21 mouse cellular contexts compared by ENCODE assay signal in genomic region chr5:103441706-103442105, GRCm38 (mm10). TPM values are rescaled to one million over a fixed set of nuclear protein-coding genes. Genes with fewer than 3 reads are reported as not detected.
DNase-seq lines count a peak whose midpoint lies in the region; ATAC-seq and TF ChIP-seq lines count a peak whose summit lies in the region.
"Had no signal": no experiment of that assay in that cellular context is flagged by ENCODE, and none has a peak within 500 bp of the region (broad histone marks: within the 10 kb centered on the region; RNA-seq: fewer than 3 reads in every experiment).

No protein-coding gene starts in this region.

- TF ChIP-seq POLR2A in CH12.LX (IDR thresholded peaks at IDR 0.05; ENCODE audit: low read depth, low read length): no peak
- no peak for TF ChIP-seq POLR2A in heart, adult 2 months (IDR thresholded peaks at IDR 0.05; ENCODE audit: insufficient read depth, low read depth, low read length)

- no peaks in the 10 kb centered on the region for H3K36me3 ChIP-seq in hindbrain, embryonic 11.5 days (ENCODE audit: control insufficient read depth, insufficient read depth, low read length)
- H3K36me3 ChIP-seq in hindbrain, embryonic 12.5 days: no peaks in the 10 kb centered on the region
- H3K36me3 ChIP-seq in midbrain, embryonic 11.5 days (ENCODE audit: control insufficient read depth, insufficient read depth, low read length): no peaks in the 10 kb centered on the region
- H3K36me3 ChIP-seq in midbrain, embryonic 14.5 days (ENCODE audit: control insufficient read depth, insufficient read depth, low read length): no peaks in the 10 kb centered on the region
- no peaks in the 10 kb centered on the region for H3K36me3 ChIP-seq in CH12.LX (replicated peaks in 1 of 2; ENCODE audit: control insufficient read depth in 1 of 2, insufficient read depth in 1 of 2, low read length in 1 of 2)
- H3K36me3 ChIP-seq in heart, adult 2 months (ENCODE audit: control insufficient read depth, insufficient read depth, low read length): no peaks in the 10 kb centered on the region
- H3K36me3 ChIP-seq: embryonic facial prominence, embryonic 15.5 days; heart, embryonic 10.5 days had no signal

- TF ChIP-seq CTCF in CH12.LX (conservative IDR thresholded peaks at IDR 0.05 in 1 of 2, IDR thresholded peaks at IDR 0.05 in 1 of 2; ENCODE audit: low read depth in 2 of 2, low read length in 2 of 2): no peak
- TF ChIP-seq CTCF in heart, adult 2 months (IDR thresholded peaks at IDR 0.05): no peak

- TF ChIP-seq EP300 in CH12.LX (IDR thresholded peaks at IDR 0.05; ENCODE audit: low read length): no peak
- TF ChIP-seq EP300 in heart, adult 2 months (IDR thresholded peaks at IDR 0.05; ENCODE audit: insufficient read depth, low read depth, low read length): no peak

- no peaks in the 10 kb centered on the region for H3K9me3 ChIP-seq in hindbrain, embryonic 11.5 days (ENCODE audit: control insufficient read depth, low read length)
- H3K9me3 ChIP-seq in hindbrain, embryonic 12.5 days (replicated peaks): no peaks in the 10 kb centered on the region
- H3K9me3 ChIP-seq in midbrain, embryonic 11.5 days (ENCODE audit: control insufficient read depth, low read length): no peaks in the 10 kb centered on the region
- H3K9me3 ChIP-seq in midbrain, embryonic 14.5 days (ENCODE audit: control insufficient read depth, low read length): no peaks in the 10 kb centered on the region
- H3K9me3 ChIP-seq in CH12.LX (replicated peaks; ENCODE audit: low read length): no peaks in the 10 kb centered on the region
- H3K9me3 ChIP-seq: embryonic facial prominence, embryonic 15.5 days; forebrain, embryonic 13.5 days; heart, embryonic 10.5 days had no signal

- DNase-seq in embryo, embryonic 10.5 days (ENCODE audit: low spot score): peak; percentile 42
- DNase-seq in embryo, embryonic 11 days: no peak
- DNase-seq in hindbrain, embryonic 11.5 days (ENCODE audit: low spot score): no peak
- DNase-seq in midbrain, embryonic 11.5 days (ENCODE audit: low spot score, missing footprints): peak; percentile 90
- DNase-seq in midbrain, embryonic 14.5 days: no peak
- DNase-seq in CH12.LX (ENCODE audit: extremely low read depth): no peak
- no peak for DNase-seq in heart, adult 2 months
- DNase-seq: adrenal gland, adult 2 months; adrenal gland, postnatal 25 days; B cell, adult 2 months; cerebellum, adult 18-20 months; cerebellum, adult 9-11 months; cerebellum, postnatal 36 days; gastrocnemius, postnatal 36 days; heart, postnatal 10 days had no signal

- dilution Hi-C loops in CH12.LX (cut with MboI; ENCODE audit: extremely low pct_ligation_motif_present, extremely low pct_unique_long_range_greater_than_20kb, low sequenced_read_pairs): no loop called here

- no peaks in the 10 kb centered on the region for H3K4me1 ChIP-seq in hindbrain, embryonic 11.5 days (replicated peaks; ENCODE audit: control insufficient read depth, insufficient read depth, low read length)
- peaks cover 3% of the 10 kb centered on the region for H3K4me1 ChIP-seq in hindbrain, embryonic 12.5 days
- H3K4me1 ChIP-seq in midbrain, embryonic 11.5 days (ENCODE audit: control insufficient read depth, insufficient read depth, low read length): peaks cover 15% of the 10 kb centered on the region
- H3K4me1 ChIP-seq in midbrain, embryonic 14.5 days (ENCODE audit: control insufficient read depth, insufficient read depth, low read length): no peaks in the 10 kb centered on the region
- H3K4me1 ChIP-seq in CH12.LX (ENCODE audit: control insufficient read depth in 1 of 2, insufficient read depth in 2 of 2): peaks cover 18 to 58% of the 10 kb centered on the region in 2 experiments
- H3K4me1 ChIP-seq in heart, adult 2 months (ENCODE audit: control insufficient read depth, insufficient read depth, low read length): no peaks in the 10 kb centered on the region

- H3K27me3 ChIP-seq in hindbrain, embryonic 11.5 days (ENCODE audit: control insufficient read depth, insufficient read depth, low read length): no peaks in the 10 kb centered on the region
- H3K27me3 ChIP-seq in hindbrain, embryonic 12.5 days: no peaks in the 10 kb centered on the region
- no peaks in the 10 kb centered on the region for H3K27me3 ChIP-seq in midbrain, embryonic 11.5 days (ENCODE audit: control insufficient read depth, insufficient read depth, low read length)
- H3K27me3 ChIP-seq in midbrain, embryonic 14.5 days (ENCODE audit: control insufficient read depth, insufficient read depth, low read length): no peaks in the 10 kb centered on the region
- no peaks in the 10 kb centered on the region for H3K27me3 ChIP-seq in CH12.LX (replicated peaks)
- no peaks in the 10 kb centered on the region for H3K27me3 ChIP-seq in heart, adult 2 months (ENCODE audit: control insufficient read depth, insufficient read depth, low read length)
- H3K27me3 ChIP-seq: embryonic facial prominence, embryonic 15.5 days; forebrain, embryonic 13.5 days had no signal

- no peaks in the 10 kb centered on the region for H3K79me2 ChIP-seq in CH12.LX (replicated peaks; ENCODE audit: control insufficient read depth, extremely low read depth, insufficient read depth, poor library complexity, severe bottlenecking)
- no peaks in the 10 kb centered on the region for H3K79me2 ChIP-seq in heart, adult 2 months (replicated peaks; ENCODE audit: control insufficient read depth, insufficient read depth, low read length)

- in situ Hi-C loops in CH12.LX (cut with MboI; ENCODE audit: low pct_ligation_motif_present, low pct_unique_long_range_greater_than_20kb, low sequenced_read_pairs): no loop called here

- ATAC-seq in hindbrain, embryonic 11.5 days (ENCODE audit: low FRiP score): no peak
- ATAC-seq in hindbrain, embryonic 12.5 days (ENCODE audit: low FRiP score): no peak
- ATAC-seq in midbrain, embryonic 11.5 days (ENCODE audit: low FRiP score): no peak
- no peak for ATAC-seq in midbrain, embryonic 14.5 days (ENCODE audit: low FRiP score, low TSS enrichment)
- ATAC-seq: forebrain, embryonic 13.5 days; intestine, postnatal 0 days had no signal

- TF ChIP-seq RAD21 in CH12.LX (IDR thresholded peaks at IDR 0.05; ENCODE audit: low read depth, low read length): no peak

- no peak overlapping the region for H3K4me2 ChIP-seq in hindbrain, embryonic 11.5 days (replicated peaks; ENCODE audit: low read depth, low read length)
- no peak overlapping the region for H3K4me2 ChIP-seq in hindbrain, embryonic 12.5 days (replicated peaks)
- peak overlapping the region; percentile 6; the same call in 1 of the 2 replicates for H3K4me2 ChIP-seq in midbrain, embryonic 11.5 days
- H3K4me2 ChIP-seq in midbrain, embryonic 14.5 days (ENCODE audit: low read length): no peak overlapping the region
- peak overlapping the region; percentile 50; the same call in 1 of the 2 replicates for H3K4me2 ChIP-seq in CH12.LX (ENCODE audit: insufficient read depth, low read depth, poor library complexity, severe bottlenecking)
- H3K4me2 ChIP-seq: embryonic facial prominence, embryonic 15.5 days; forebrain, embryonic 13.5 days had no signal

- H3K9ac ChIP-seq in hindbrain, embryonic 11.5 days (ENCODE audit: low read depth, low read length): no peak overlapping the region
- H3K9ac ChIP-seq in hindbrain, embryonic 12.5 days: no peak overlapping the region
- H3K9ac ChIP-seq in midbrain, embryonic 11.5 days (ENCODE audit: low read length): no peak overlapping the region
- H3K9ac ChIP-seq in midbrain, embryonic 14.5 days (replicated peaks; ENCODE audit: low read length): no peak overlapping the region
- H3K9ac ChIP-seq in CH12.LX (ENCODE audit: insufficient read depth, low read depth): no peak overlapping the region
- no peak overlapping the region for H3K9ac ChIP-seq in heart, adult 2 months (ENCODE audit: low read depth, low read length)
- H3K9ac ChIP-seq: embryonic facial prominence, embryonic 15.5 days; forebrain, embryonic 13.5 days had no signal

- H3K27ac ChIP-seq in hindbrain, embryonic 11.5 days (ENCODE audit: low read depth, low read length): peak overlapping the region; percentile 65
- H3K27ac ChIP-seq in hindbrain, embryonic 12.5 days: no peak overlapping the region
- H3K27ac ChIP-seq in midbrain, embryonic 11.5 days (ENCODE audit: low read depth, low read length): no peak overlapping the region
- H3K27ac ChIP-seq in midbrain, embryonic 14.5 days (replicated peaks; ENCODE audit: low read depth, low read length): no peak overlapping the region
- H3K27ac ChIP-seq in CH12.LX (ENCODE audit: insufficient read depth, low read depth): 0 out of 2 replicates have a peak overlapping the region, but pooled peaks have one; percentile 21
- H3K27ac ChIP-seq in heart, adult 2 months: no peak overlapping the region
- H3K27ac ChIP-seq: embryonic facial prominence, embryonic 15.5 days; forebrain, embryonic 13.5 days; heart, embryonic 10.5 days had no signal

- no peak overlapping the region for H3K4me3 ChIP-seq in hindbrain, embryonic 11.5 days (ENCODE audit: low read depth, low read length)
- H3K4me3 ChIP-seq in hindbrain, embryonic 12.5 days: no peak overlapping the region
- H3K4me3 ChIP-seq in midbrain, embryonic 11.5 days (ENCODE audit: low read depth, low read length): no peak overlapping the region
- H3K4me3 ChIP-seq in midbrain, embryonic 14.5 days (replicated peaks; ENCODE audit: low read depth, low read length): no peak overlapping the region
- no peak overlapping the region for H3K4me3 ChIP-seq in CH12.LX (replicated peaks in 1 of 3; ENCODE audit: low read depth in 2 of 3, low read length in 2 of 3, poor library complexity in 1 of 3)
- H3K4me3 ChIP-seq in heart, adult 2 months: no peak overlapping the region
- H3K4me3 ChIP-seq: embryonic facial prominence, embryonic 15.5 days; erythroblast, embryonic 14.5 days; forebrain, embryonic 13.5 days; heart, embryonic 10.5 days had no signal

- intact Hi-C loops in heart, adult 2 months (cut with DNase I): no loop called here

- 35% methylated on average over 4 of the region's 4 CpGs for WGBS in hindbrain, embryonic 11.5 days
- WGBS in hindbrain, embryonic 12.5 days: 36% methylated on average over 4 of the region's 4 CpGs
- WGBS in midbrain, embryonic 11.5 days: 16% methylated on average over 4 of the region's 4 CpGs
- WGBS in midbrain, embryonic 14.5 days: 9% methylated on average over 4 of the region's 4 CpGs
- 82% methylated on average over 4 of the region's 4 CpGs for WGBS in heart, adult 2 months

TF ChIP-seq in CH12.LX, 34 proteins besides CTCF, POLR2A, EP300 and RAD21:
- TF ChIP-seq MEF2A (IDR thresholded peaks at IDR 0.05; ENCODE audit: borderline replicate concordance, low read depth, low read length) (no peak), ZNF384 (IDR thresholded peaks at IDR 0.05; ENCODE audit: low read depth, low read length) (0 out of 2 replicates have a peak, but pooled peaks have one; percentile 10)

RNA-seq across cellular contexts. Expression of gene Ptpn13, which starts 16.7 kb away (rescaled TPM):
- polyA plus RNA-seq in hindbrain, embryonic 11.5 days (2014; fragmentation: Nextera tagmentation; extraction: Ambion mirVana): 15.2 and 19.3 TPM in 2 replicates
- polyA plus RNA-seq in hindbrain, embryonic 12.5 days (2016; fragmentation: Nextera tagmentation; extraction: Ambion mirVana): 19.2 and 19.3 TPM in 2 replicates
- 15.0 and 18.1 TPM in 2 replicates for polyA plus RNA-seq in midbrain, embryonic 11.5 days (2014; fragmentation: Nextera tagmentation; extraction: Ambion mirVana)
- polyA plus RNA-seq in midbrain, embryonic 14.5 days (2014; fragmentation: Nextera tagmentation; extraction: Ambion mirVana): 5.4 and 8.7 TPM in 2 replicates
- total RNA-seq in CH12.LX (2012; rRNA removed) (0.04 TPM in 2 replicates), CH12.LX (2014; rRNA removed) (not detected in 2 replicates)
- not detected in 2 replicates for polyA plus RNA-seq in CH12.LX (2012; ENCODE audit: insufficient read length, low read depth)
- 1 to 10 TPM; 5.3 to 5.8 TPM for total RNA-seq in heart, adult 2 months (2021)
- polyA plus RNA-seq in heart, adult 2 months (2012; rRNA removed): 2.1 and 3.6 TPM in 2 replicates

Comparison
In these comparisons a context has a peak if more than half of its experiments do, and no peak if none do; other contexts are left out.
1. DNase-seq: peak in embryo, embryonic 10.5 days (single experiment) and midbrain, embryonic 11.5 days (single experiment); none in embryo, embryonic 11 days (single experiment), hindbrain, embryonic 11.5 days (single experiment), midbrain, embryonic 14.5 days (single experiment), CH12.LX (single experiment) and heart, adult 2 months (0 of 2).
2. H3K27ac ChIP-seq: peak in hindbrain, embryonic 11.5 days (single experiment) and CH12.LX (single experiment); none in hindbrain, embryonic 12.5 days (single experiment), midbrain, embryonic 11.5 days (single experiment), midbrain, embryonic 14.5 days (single experiment) and heart, adult 2 months (single experiment).
3. H3K4me2 ChIP-seq: peak in midbrain, embryonic 11.5 days (single experiment) and CH12.LX (single experiment); none in hindbrain, embryonic 11.5 days (single experiment), hindbrain, embryonic 12.5 days (single experiment) and midbrain, embryonic 14.5 days (single experiment).